Mouse (Mus musculus) cerebellum, adult 2 months (tissue): Measurements from ENCODE around the gene Zfp286.

Experiments
- CTCF ChIP-seq: fragments of 200-500 bp; IDR thresholded peaks from 2 replicates; pipeline ENCODE4 v1.5.1; 2011; ENCODE audit warnings: low read depth, mild to moderate bottlenecking, control low read depth, low read length, moderate library complexity, borderline replicate concordance; ENCODE audit not compliant: insufficient read depth
- POLR2A ChIP-seq: fragments of 200-500 bp; IDR thresholded peaks from 2 replicates; pipeline ENCODE4 v1.6.1; 2011; ENCODE audit warnings: low read length, control low read depth, borderline replicate concordance; ENCODE audit not compliant: insufficient read depth

- TF ChIP-seq CTCF (no peak), POLR2A (no peak)
These were observed 32.6 kb upstream of the Zfp286 start for GRCm38 (mm10) chr11:62821893-62822292.
